Mouse (Mus musculus): ENCODE data around the gene Nrxn2.

DNA sequence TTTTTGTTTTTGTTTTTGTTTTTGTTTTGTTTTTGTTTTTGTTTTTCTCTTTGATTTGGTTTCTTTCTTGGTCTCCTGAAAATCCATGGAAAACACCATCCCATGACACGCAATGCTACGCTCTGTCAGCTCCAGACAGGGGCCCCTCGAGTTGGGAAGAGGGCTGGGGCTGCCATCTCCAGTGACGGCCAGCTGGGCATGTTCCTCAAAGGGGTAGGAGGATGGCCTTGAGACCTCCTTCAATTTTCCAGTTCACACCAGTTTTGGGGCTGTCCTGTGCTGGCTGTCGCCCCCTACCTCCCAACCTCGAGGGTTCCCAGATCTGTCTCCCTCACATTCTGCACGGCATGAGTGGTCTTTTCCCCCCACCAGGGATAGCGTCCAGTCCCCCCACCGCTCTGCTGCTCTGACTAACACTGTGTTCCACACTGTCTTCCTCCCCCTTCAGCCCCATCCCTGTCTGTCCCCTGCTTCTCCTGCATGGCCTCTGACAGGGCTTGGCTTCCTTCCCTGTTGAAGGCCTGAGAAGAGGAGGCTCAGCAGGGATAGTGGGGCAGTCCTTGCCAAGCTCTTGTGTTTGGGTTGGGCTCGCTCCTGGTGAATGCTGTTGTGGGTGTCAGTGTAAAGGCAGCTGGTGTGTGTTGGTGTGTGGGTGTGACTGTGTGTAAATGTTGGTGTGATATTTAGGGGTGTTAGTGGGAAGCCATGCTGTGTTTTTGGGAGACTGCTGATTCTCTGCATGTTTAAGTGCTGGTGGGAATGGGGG is 46.0 kb downstream of the Nrxn2 start:
- TF ChIP-seq CTCF (IDR thresholded peaks at IDR 0.05; ENCODE audit: low read depth, low read length) (peak; percentile 33), EP300 (IDR thresholded peaks at IDR 0.05; ENCODE audit: insufficient read depth, low read depth, low read length) (no peak)

Data from ES-Bruce4 (cell line).